Mouse (Mus musculus): ENCODE measurements at regions not wholly inside any gene's neighbourhood (a gene's known extent, or its start where the extent isn't known, plus 50 kb on each side); places are given as distances from the start of the nearest gene placed in this dataset.

GRCm38 (mm10) chr7:137859681-137860080, 422.3 kb downstream of the Glrx3 start:
- TF ChIP-seq CTCF (IDR thresholded peaks at IDR 0.05; ENCODE audit: borderline replicate concordance, control insufficient read depth, extremely low read depth, insufficient read depth, low read length, poor library complexity) = no peak
- no peak for TF ChIP-seq POLR2A (IDR thresholded peaks at IDR 0.05; ENCODE audit: control insufficient read depth, extremely low read depth, insufficient read depth, low read length, poor library complexity)
